Mouse (Mus musculus) liver, embryonic 15.5 days (tissue): Measurements from ENCODE around the gene Tctn1. TPM values are rescaled to one million over a fixed set of nuclear protein-coding genes. Genes with fewer than 3 reads are reported as not detected.

ENCODE experiments used
- ATAC-seq: fragments of 200-750 bp; cut with Nextera tagmentation; 2 replicates; pipeline ENCODE4 v1.8.0; 2017; ENCODE audit warnings: moderate number of reproducible peaks, mild to moderate bottlenecking, moderate library complexity; ENCODE audit not compliant: insufficient read depth
- H3K27ac ChIP-seq: fragments of 300-500 bp; sonication (generic); replicated peaks from 2 replicates; pipeline ENCODE4 v1.5.1; 2015; ENCODE audit warnings: mild to moderate bottlenecking, inconsistent platforms
- H3K27me3 ChIP-seq: fragments of 300-500 bp; sonication (generic); 2 replicates; pipeline ENCODE4 v1.6.1; 2015; ENCODE audit warnings: mild to moderate bottlenecking, inconsistent platforms
- H3K36me3 ChIP-seq: fragments of 300-500 bp; sonication (generic); replicated peaks from 2 replicates; pipeline ENCODE4 v1.6.1; 2015; ENCODE audit warnings: moderate library complexity, mild to moderate bottlenecking, inconsistent platforms
- H3K4me1 ChIP-seq: fragments of 300-500 bp; sonication (generic); replicated peaks from 2 replicates; pipeline ENCODE4 v1.6.1; 2015; ENCODE audit warnings: inconsistent platforms
- H3K4me2 ChIP-seq: fragments of 300-500 bp; sonication (generic); 2 replicates; pipeline ENCODE4 v1.6.1; 2015; ENCODE audit warnings: moderate library complexity, mild to moderate bottlenecking, inconsistent platforms
- H3K4me3 ChIP-seq: fragments of 300-500 bp; sonication (generic); replicated peaks from 2 replicates; pipeline ENCODE4 v1.5.1; 2015; ENCODE audit warnings: mild to moderate bottlenecking, inconsistent platforms
- H3K9ac ChIP-seq: fragments of 300-500 bp; sonication (generic); 2 replicates; pipeline ENCODE4 v1.6.1; 2015; ENCODE audit warnings: moderate library complexity, mild to moderate bottlenecking, inconsistent platforms
- H3K9me3 ChIP-seq: fragments of 300-500 bp; sonication (generic); replicated peaks from 2 replicates; pipeline ENCODE4 v1.6.1; 2016; ENCODE audit warnings: inconsistent platforms
- WGBS: fragments of 180-500 bp; shearing (Covaris S2); methylation state at CpG from one replicate; pipeline ENCODE4 v1.1.7; 2015; ENCODE audit warnings: mixed read lengths; ENCODE audit not compliant: insufficient replicate concordance; 5-methylcytosine and 5-hydroxymethylcytosine counted together
- polyA plus RNA-seq: library from polyadenylated mRNA; unstranded; fragments of >200 nt; fragmentation: Nextera tagmentation; extraction: Ambion mirVana; gene quantifications from 2 replicates; pipeline ENCODE4 v1.2.1, GENCODE M21; 2015

Tctn1 gene
- polyA plus RNA-seq, 1 experiment from 2014 or later = 0.73 TPM

DNA sequence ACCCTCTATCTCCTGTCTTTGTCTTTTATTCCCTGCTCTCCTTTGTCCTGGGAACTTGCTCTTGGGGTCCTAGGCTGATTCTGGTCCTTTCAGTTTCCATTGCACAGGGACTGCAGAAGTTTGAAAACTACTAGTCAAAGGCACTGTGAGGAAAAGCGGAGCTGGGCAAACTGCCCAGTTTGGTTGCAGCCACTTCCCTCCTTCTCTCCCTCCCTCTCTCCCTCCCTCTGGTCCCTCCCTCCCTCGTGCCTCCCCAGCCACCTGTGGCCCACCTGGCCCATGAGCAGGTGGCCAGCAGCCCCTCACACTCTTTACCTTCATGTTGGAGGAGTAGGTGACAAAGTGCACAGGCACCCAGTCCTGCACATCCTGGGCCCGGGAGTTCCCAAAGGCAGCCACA lies 19.1 kb downstream of the Tctn1 start:
- peaks cover 13% of the 10 kb centered on the region for H3K4me1 ChIP-seq
- H3K9ac ChIP-seq = no peak overlapping the region
- no peak overlapping the region for H3K4me2 ChIP-seq
- no peaks in the 10 kb centered on the region for H3K27me3 ChIP-seq
- WGBS = 46% methylated on average over 3 of the region's 3 CpGs
- H3K4me3 ChIP-seq = no peak overlapping the region
- ATAC-seq = no peak
- H3K27ac ChIP-seq = no peak overlapping the region
- H3K36me3 ChIP-seq = no peaks in the 10 kb centered on the region
- H3K9me3 ChIP-seq = no peaks in the 10 kb centered on the region

DNA sequence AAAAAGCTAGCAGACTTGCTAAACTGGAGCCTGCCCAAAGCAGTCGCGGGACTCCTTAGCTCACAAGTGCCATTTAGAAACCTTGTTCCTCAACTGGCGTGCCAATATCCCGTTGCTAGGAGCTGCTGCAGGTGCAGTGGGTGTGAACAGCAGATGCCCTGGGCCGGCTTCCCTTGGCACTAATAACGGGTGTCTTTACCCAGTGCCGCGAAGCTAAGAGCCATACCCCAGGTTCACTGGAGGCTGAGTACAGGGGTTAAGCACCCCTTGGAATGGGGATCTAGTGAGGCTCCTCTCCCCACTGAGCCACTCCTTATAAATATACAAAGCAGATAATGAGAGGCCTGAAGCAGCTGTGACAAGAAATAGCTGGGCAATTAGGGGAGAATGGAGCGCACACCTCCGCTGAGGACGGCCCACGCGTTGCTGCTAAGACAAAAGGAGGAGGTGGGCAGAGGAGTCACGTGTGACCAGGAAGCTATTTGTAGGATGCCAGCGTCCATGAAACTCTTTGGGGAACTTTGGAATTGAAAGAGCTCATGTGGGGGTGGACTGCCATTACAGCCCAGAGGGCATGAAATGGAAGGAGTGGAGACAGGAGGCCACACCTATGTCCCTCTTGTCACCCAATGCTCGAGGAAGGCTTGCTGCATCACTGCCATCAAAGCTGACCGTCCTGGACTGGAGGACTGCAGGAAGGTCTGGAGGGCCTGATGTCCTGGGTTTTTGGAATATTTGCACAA lies 20.3 kb downstream of the Tctn1 start:
- no peak for ATAC-seq
- H3K9ac ChIP-seq = no peak overlapping the region
- H3K4me2 ChIP-seq = no peak overlapping the region
- H3K9me3 ChIP-seq = no peaks in the 10 kb centered on the region
- H3K27me3 ChIP-seq = no peaks in the 10 kb centered on the region
- H3K27ac ChIP-seq = no peak overlapping the region
- WGBS = 81% methylated on average over 17 of the region's 17 CpGs
- H3K4me3 ChIP-seq = no peak overlapping the region
- peaks cover 13% of the 10 kb centered on the region for H3K4me1 ChIP-seq
- H3K36me3 ChIP-seq = no peaks in the 10 kb centered on the region

DNA sequence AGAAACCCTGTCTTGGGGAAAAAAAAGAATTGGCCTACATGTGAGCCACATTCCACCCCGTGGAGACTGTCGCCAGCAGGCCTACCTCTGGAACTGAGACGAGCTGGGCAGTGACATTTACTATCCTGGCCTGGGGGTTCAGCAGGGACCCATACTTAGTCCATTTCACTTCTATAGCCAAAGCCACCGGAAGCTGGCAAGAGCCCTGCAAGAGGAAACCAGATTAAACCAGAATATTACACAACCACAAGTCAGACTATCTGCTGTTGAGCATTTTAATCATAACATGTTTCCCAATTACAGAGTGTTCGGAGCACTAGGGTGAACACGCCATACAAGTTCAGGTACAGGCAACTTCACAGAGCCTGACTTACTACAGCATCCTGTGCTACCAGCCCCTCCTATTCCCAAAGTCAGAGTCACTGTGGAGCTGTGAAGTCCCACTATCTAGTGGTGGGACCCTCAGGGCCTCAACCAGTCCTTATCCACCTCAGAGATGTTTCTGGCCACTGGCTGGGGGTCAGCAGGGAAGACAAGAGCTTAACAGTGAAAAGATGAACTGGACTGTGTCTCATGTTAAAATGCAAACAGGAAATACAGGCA lies 21.6 kb downstream of the Tctn1 start:
- Histone ChIP-seq H3K9me3 (no peaks in the 10 kb centered on the region), H3K36me3 (no peaks in the 10 kb centered on the region), H3K4me2 (no peak overlapping the region), H3K4me1 (peaks cover 13% of the 10 kb centered on the region), H3K27me3 (no peaks in the 10 kb centered on the region), H3K9ac (no peak overlapping the region), H3K27ac (no peak overlapping the region), H3K4me3 (no peak overlapping the region)
- WGBS = 57% methylated on average over 6 of the region's 6 CpGs
- ATAC-seq = no peak

DNA sequence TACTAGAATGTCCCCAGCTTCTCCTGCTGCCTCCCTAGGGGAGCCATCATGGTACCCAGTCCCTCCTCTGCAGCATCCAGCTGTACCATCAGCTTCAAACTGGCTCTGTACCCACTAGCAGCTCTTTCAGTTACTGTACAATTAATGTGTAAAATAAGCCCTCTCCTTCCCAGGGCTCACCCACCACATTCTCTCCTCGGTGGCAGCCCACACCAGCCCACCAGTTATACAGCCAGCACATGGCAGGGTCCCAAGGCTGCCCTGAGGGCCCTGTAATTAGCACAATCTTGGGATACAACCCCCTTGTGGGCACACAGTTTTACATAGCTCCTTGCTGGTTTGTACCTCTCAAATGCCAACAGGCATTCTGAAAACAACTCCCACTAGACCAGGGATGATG lies 23.3 kb downstream of the Tctn1 start:
- no peak overlapping the region for H3K27ac ChIP-seq
- H3K27me3 ChIP-seq = no peaks in the 10 kb centered on the region
- no peak overlapping the region for H3K9ac ChIP-seq
- no peak overlapping the region for H3K4me2 ChIP-seq
- no peaks in the 10 kb centered on the region for H3K36me3 ChIP-seq
- 70% methylated on average over 1 of the region's 1 CpGs for WGBS
- ATAC-seq = no peak
- H3K9me3 ChIP-seq = no peaks in the 10 kb centered on the region
- H3K4me3 ChIP-seq = no peak overlapping the region
- peaks cover 13% of the 10 kb centered on the region for H3K4me1 ChIP-seq

DNA sequence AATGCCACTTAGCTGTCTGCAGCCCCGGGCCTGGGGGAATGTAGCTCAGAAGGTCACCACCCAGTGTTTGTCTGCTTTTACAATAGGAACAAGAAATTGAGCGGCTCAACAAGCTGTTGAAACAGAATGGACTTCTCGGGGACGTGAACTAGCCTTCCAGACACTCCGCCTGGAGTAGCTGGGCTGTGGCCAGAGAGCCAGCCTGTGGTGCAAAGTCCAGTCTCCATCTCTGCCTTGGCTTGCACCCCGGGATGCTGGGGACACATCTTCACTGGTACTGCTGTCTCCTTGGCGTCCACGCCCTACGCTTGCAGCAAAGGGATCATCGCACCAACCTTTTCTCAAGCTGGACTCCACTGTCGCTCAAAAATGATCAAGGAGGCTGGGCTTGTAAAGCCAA lies 23.7 kb downstream of the Tctn1 start:
- H3K4me2 ChIP-seq = no peak overlapping the region
- WGBS = 76% methylated on average over 11 of the region's 11 CpGs
- peaks cover 16% of the 10 kb centered on the region for H3K4me1 ChIP-seq
- H3K9me3 ChIP-seq = no peaks in the 10 kb centered on the region
- H3K27ac ChIP-seq = no peak overlapping the region
- H3K9ac ChIP-seq = no peak overlapping the region
- no peak for ATAC-seq
- H3K27me3 ChIP-seq = no peaks in the 10 kb centered on the region
- H3K4me3 ChIP-seq = no peak overlapping the region
- no peaks in the 10 kb centered on the region for H3K36me3 ChIP-seq

DNA sequence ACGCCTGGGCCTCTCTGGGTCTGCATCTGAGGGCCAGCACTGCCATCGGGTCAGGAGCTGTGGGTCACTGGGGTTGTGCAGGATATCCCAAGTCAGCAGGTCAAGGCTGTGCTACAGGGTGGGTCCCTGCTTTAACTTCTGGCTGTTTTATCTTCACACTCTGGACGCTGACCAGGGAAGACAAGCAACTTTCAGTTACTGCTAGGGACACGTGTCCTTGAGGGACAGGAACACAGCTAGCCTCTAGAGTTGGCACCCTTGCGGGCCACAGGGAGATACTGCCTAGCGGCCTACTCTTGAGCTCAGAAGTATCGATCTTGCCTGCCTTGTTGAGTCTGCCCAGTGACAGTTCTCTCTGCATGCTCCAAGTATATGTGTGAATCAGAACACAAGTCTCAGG lies 24.6 kb downstream of the Tctn1 start:
- peaks cover 23% of the 10 kb centered on the region for H3K4me1 ChIP-seq
- H3K27me3 ChIP-seq = peaks cover 7% of the 10 kb centered on the region; the same call in 1 of the 2 replicates
- H3K27ac ChIP-seq = no peak overlapping the region
- no peak overlapping the region for H3K9ac ChIP-seq
- H3K4me2 ChIP-seq = no peak overlapping the region
- WGBS = 66% methylated on average over 7 of the region's 7 CpGs
- H3K36me3 ChIP-seq = no peaks in the 10 kb centered on the region
- no peak for ATAC-seq
- no peak overlapping the region for H3K4me3 ChIP-seq
- no peaks in the 10 kb centered on the region for H3K9me3 ChIP-seq

DNA sequence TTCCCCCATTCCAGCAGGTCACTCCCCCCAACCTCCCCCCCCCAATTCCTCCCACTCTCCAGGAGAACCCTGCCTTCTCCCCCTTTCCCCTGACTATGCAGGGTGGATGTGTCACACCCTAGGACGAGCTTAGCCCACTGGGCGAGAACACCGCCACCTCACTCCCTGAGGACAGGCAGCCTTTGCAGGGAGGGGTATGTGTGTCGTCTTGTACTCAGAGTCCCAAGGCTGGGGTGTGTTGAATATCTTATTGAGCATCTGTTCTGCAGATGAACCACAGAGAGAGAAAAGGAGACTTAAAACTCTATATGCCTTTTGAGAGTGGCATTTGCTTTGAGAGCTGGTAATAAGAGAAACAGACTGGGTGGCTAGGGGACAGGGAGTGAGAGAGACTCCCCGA lies 27.1 kb downstream of the Tctn1 start:
- Histone ChIP-seq H3K4me1 (peaks cover 30% of the 10 kb centered on the region), H3K4me3 (no peak overlapping the region), H3K36me3 (no peaks in the 10 kb centered on the region), H3K9ac (no peak overlapping the region), H3K9me3 (no peaks in the 10 kb centered on the region), H3K27ac (no peak overlapping the region), H3K4me2 (no peak overlapping the region), H3K27me3 (peaks cover 10% of the 10 kb centered on the region; the same call in 1 of the 2 replicates)
- no peak for ATAC-seq
- WGBS = 59% methylated on average over 5 of the region's 5 CpGs

DNA sequence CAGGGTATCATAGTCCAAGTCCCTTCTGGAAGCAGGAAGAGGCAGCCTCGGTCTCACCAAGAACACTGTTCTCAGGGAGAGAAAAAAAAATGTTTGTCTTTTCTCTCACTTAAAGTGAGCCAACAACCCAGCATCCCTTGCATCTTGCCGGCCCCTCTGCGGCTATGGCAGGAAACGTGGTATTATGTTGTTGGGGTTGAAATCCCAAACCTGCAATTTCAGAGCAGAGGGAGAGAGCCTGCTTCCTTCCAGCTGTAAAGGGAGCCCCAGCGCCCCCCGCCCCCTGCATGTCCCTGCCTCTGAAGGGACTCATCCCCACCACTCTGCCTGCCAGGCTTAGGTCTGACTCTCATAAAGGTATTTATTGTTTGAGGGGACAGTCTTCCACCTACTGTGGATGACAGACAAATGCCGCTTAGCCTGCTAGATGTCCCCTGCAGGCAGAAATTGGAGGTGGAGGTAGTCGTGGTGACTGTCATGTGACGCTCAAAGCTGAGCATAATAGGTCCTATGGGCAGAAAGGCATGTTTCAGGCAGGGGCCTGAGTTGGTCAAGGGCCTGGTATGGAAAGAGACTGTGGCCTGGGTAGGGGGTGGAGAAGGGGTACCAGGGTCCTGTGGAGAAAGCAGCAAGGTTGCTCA lies 28.9 kb downstream of the Tctn1 start:
- WGBS = 20% methylated on average over 9 of the region's 9 CpGs
- ATAC-seq = no peak
- Histone ChIP-seq H3K9me3 (no peaks in the 10 kb centered on the region), H3K36me3 (no peaks in the 10 kb centered on the region), H3K4me3 (no peak overlapping the region), H3K4me2 (no peak overlapping the region; the same call in 1 of the 2 replicates), H3K27me3 (peaks cover 10% of the 10 kb centered on the region; the same call in 1 of the 2 replicates), H3K9ac (no peak overlapping the region), H3K27ac (no peak overlapping the region), H3K4me1 (peaks cover 22% of the 10 kb centered on the region)

DNA sequence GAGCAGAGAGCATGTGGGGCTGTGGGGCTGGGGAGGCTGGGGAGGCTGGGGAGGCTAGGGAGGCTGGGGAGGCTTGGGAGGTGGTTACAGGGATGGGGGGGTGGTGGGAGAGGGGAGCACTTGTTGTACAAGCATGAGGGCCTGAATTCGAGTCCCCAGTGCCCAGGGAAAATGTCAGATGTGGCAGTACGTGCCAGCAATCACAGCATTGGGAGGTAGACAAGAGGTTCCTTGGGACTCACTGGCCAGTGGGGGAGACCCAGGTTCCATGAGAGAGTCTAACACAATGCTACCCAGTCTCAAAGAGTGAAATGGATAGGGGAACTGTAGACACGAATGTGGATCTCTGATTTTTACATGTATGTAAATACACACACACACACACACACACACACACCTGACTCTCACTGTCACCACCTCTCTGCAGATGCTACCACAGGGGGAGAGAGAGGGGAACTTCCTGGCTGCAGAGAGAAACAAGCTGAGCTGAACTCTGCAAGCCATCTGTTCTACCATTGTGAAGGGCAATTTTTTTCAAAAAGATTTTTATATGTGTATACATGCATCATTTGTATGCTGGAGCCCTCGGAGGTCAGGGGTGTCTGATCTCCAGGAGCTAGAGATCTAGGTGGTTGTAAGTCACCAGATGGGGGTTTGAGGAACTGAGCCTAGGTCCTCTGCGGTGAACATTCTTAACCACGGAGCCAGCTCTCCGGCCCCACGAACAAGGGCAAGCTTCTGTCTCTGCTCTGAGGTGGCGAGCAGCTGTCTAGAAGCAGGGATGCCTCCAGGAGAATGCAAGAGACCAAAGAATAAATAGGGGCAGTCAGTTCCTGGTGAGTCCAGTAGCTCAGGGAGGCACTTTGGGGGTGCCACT lies 29.7 kb downstream of the Tctn1 start:
- peaks cover 22% of the 10 kb centered on the region for H3K4me1 ChIP-seq
- no peak overlapping the region for H3K9ac ChIP-seq
- no peak overlapping the region for H3K27ac ChIP-seq
- no peaks in the 10 kb centered on the region for H3K9me3 ChIP-seq
- 24% methylated on average over 9 of the region's 9 CpGs for WGBS
- H3K4me3 ChIP-seq = no peak overlapping the region
- ATAC-seq = no peak
- peaks cover 10% of the 10 kb centered on the region; the same call in 1 of the 2 replicates for H3K27me3 ChIP-seq
- no peak overlapping the region for H3K4me2 ChIP-seq
- H3K36me3 ChIP-seq = no peaks in the 10 kb centered on the region

DNA sequence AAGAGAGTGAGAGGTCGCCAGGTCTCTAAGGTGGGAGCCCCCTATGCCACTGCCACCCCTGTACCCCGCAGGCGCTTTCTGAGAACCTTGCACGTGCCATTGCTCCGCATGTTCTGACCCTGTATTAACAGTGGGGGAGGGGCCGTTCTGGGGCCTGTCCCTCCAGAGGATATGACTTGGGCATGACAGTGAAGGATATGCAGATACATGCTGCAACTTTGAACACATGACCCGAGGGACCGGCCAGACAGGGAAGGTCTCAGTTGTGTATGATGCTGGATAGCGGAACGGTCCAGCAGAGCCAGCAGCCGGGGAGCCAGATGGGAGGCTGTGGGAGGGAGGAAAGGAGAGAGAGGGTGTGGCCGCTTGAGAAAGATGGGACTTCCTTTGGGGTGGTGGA lies 30.6 kb downstream of the Tctn1 start:
- Histone ChIP-seq H3K27me3 (peaks cover 10% of the 10 kb centered on the region; the same call in 1 of the 2 replicates), H3K27ac (no peak overlapping the region), H3K4me1 (peaks cover 22% of the 10 kb centered on the region), H3K4me2 (no peak overlapping the region), H3K9ac (no peak overlapping the region), H3K9me3 (no peaks in the 10 kb centered on the region), H3K36me3 (no peaks in the 10 kb centered on the region), H3K4me3 (no peak overlapping the region)
- WGBS = 37% methylated on average over 12 of the region's 12 CpGs
- ATAC-seq = no peak
